ENCODE assay signal across 9 mouse cellular contexts in the genomic region with DNA sequence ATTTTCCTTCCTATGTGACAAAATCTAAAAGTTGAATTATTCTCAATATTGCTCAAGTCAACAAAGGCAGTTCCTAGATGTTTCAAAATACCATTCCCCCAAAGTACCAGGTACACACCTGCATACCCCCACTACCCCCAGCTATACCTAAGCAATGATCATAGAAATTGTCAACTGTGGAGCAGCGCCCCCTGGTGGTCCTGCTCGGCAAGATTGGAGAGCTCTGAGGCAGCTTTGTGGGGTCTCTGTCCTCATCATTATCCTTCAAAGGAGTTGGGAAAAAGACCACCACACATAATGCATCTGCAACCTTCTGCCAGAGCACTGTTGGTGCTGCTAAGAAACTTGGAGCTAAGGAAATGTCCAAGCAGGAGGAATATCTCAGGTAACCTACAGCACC. TPM values are rescaled to one million over a fixed set of nuclear protein-coding genes. Genes with fewer than 3 reads are reported as not detected.
DNase-seq lines count a peak whose midpoint lies in the region; ATAC-seq and TF ChIP-seq lines count a peak whose summit lies in the region.
"Had no signal": no experiment of that assay in that cellular context is flagged by ENCODE, and none has a peak within 500 bp of the region (broad histone marks: within the 10 kb centered on the region; RNA-seq: fewer than 3 reads in every experiment).

No protein-coding gene starts in this region.

- DNase-seq in heart, postnatal 0 days (ENCODE audit: low spot score): no peak
- DNase-seq in heart, embryonic 10.5 days (ENCODE audit: low spot score): no peak
- DNase-seq in 416B (ENCODE audit: low read depth): peak; percentile 15
- peak; percentile 63 for DNase-seq in MN1 (ENCODE audit: low spot score)
- DNase-seq in kidney, postnatal 14 days: peak; percentile 43
- DNase-seq in midbrain, postnatal 0 days (ENCODE audit: low spot score): no peak
- no peak for DNase-seq in yolk sac, embryonic 10.5 days (ENCODE audit: low spot score)

- H3K36me3 ChIP-seq in heart, postnatal 0 days (replicated peaks; ENCODE audit: control insufficient read depth, insufficient read depth, low read length): no peaks in the 10 kb centered on the region
- peaks cover 4% of the 10 kb centered on the region; the same call in 1 of the 2 replicates for H3K36me3 ChIP-seq in heart, embryonic 10.5 days
- H3K36me3 ChIP-seq in midbrain, postnatal 0 days (ENCODE audit: insufficient read depth, low read length): no peaks in the 10 kb centered on the region
- H3K36me3 ChIP-seq: limb, embryonic 12.5 days had no signal

- H3K9me3 ChIP-seq in heart, postnatal 0 days (replicated peaks; ENCODE audit: control insufficient read depth, low read length): no peaks in the 10 kb centered on the region
- no peaks in the 10 kb centered on the region for H3K9me3 ChIP-seq in heart, embryonic 10.5 days
- no peaks in the 10 kb centered on the region for H3K9me3 ChIP-seq in midbrain, postnatal 0 days (ENCODE audit: low read length)
- H3K9me3 ChIP-seq: limb, embryonic 12.5 days had no signal

- TF ChIP-seq EP300 in heart, postnatal 0 days (IDR thresholded peaks at IDR 0.05; ENCODE audit: low read depth): no peak

- no peak overlapping the region for H3K9ac ChIP-seq in heart, postnatal 0 days (replicated peaks; ENCODE audit: low read depth, low read length)
- H3K9ac ChIP-seq in midbrain, postnatal 0 days (replicated peaks; ENCODE audit: low read length, poor library complexity, severe bottlenecking): no peak overlapping the region
- H3K9ac ChIP-seq: limb, embryonic 12.5 days had no signal

- H3K4me3 ChIP-seq in heart, postnatal 0 days (ENCODE audit: low read depth, low read length): no peak overlapping the region
- no peak overlapping the region for H3K4me3 ChIP-seq in heart, embryonic 10.5 days
- no peak overlapping the region for H3K4me3 ChIP-seq in cortical plate, adult 2 months (ENCODE audit: insufficient read depth, low read length)
- H3K4me3 ChIP-seq in midbrain, postnatal 0 days (ENCODE audit: low read depth, low read length): no peak overlapping the region
- H3K4me3 ChIP-seq: limb, embryonic 12.5 days had no signal

- H3K27me3 ChIP-seq in heart, postnatal 0 days (ENCODE audit: control insufficient read depth, insufficient read depth, low read length): no peaks in the 10 kb centered on the region
- no peaks in the 10 kb centered on the region for H3K27me3 ChIP-seq in heart, embryonic 10.5 days (ENCODE audit: insufficient read depth, poor library complexity, severe bottlenecking)
- no peaks in the 10 kb centered on the region for H3K27me3 ChIP-seq in midbrain, postnatal 0 days (ENCODE audit: insufficient read depth, low read length)
- H3K27me3 ChIP-seq: limb, embryonic 12.5 days had no signal

- no peaks in the 10 kb centered on the region for H3K4me1 ChIP-seq in heart, postnatal 0 days (ENCODE audit: control insufficient read depth, insufficient read depth)
- peaks cover 15% of the 10 kb centered on the region for H3K4me1 ChIP-seq in heart, embryonic 10.5 days
- no peaks in the 10 kb centered on the region for H3K4me1 ChIP-seq in cortical plate, adult 2 months (ENCODE audit: control insufficient read depth, insufficient read depth, low read length)
- no peaks in the 10 kb centered on the region for H3K4me1 ChIP-seq in midbrain, postnatal 0 days (ENCODE audit: insufficient read depth, low read length)

- peak; percentile 78 for TF ChIP-seq CTCF in heart, postnatal 0 days (IDR thresholded peaks at IDR 0.05; ENCODE audit: low read depth)
- peak; percentile 65 for TF ChIP-seq CTCF in cortical plate, adult 2 months (IDR thresholded peaks at IDR 0.05; ENCODE audit: extremely low read depth, insufficient read depth, low read length)
- peak; percentile 82 for TF ChIP-seq CTCF in midbrain, postnatal 0 days (IDR thresholded peaks at IDR 0.05)

- ATAC-seq in heart, postnatal 0 days (ENCODE audit: insufficient read depth, low read depth): no peak
- no peak for ATAC-seq in midbrain, postnatal 0 days (ENCODE audit: low FRiP score)

- no peak overlapping the region for H3K27ac ChIP-seq in heart, postnatal 0 days (ENCODE audit: low read depth)
- no peak overlapping the region for H3K27ac ChIP-seq in heart, embryonic 10.5 days
- no peak overlapping the region for H3K27ac ChIP-seq in cortical plate, adult 2 months (ENCODE audit: insufficient read depth, low read length)
- no peak overlapping the region for H3K27ac ChIP-seq in midbrain, postnatal 0 days (ENCODE audit: low read depth, low read length)
- H3K27ac ChIP-seq: limb, embryonic 12.5 days had no signal

- TF ChIP-seq POLR2A in cortical plate, adult 2 months (IDR thresholded peaks at IDR 0.05; ENCODE audit: extremely low read depth, insufficient read depth, low read length): no peak

- no peak overlapping the region for H3K4me2 ChIP-seq in heart, postnatal 0 days (ENCODE audit: low read depth, low read length)
- no peak overlapping the region for H3K4me2 ChIP-seq in midbrain, postnatal 0 days (ENCODE audit: low read depth, low read length, poor library complexity, severe bottlenecking)
- H3K4me2 ChIP-seq: limb, embryonic 12.5 days had no signal

- 2% methylated on average over 2 of the region's 2 CpGs for WGBS in heart, postnatal 0 days
- 3% methylated on average over 2 of the region's 2 CpGs for WGBS in heart, embryonic 10.5 days
- 3% methylated on average over 2 of the region's 2 CpGs for WGBS in midbrain, postnatal 0 days

RNA-seq across cellular contexts. Expression of a gene that starts 46.4 kb away (rescaled TPM):
- 0.08 and 0.15 TPM in 2 replicates for total RNA-seq in heart, postnatal 0 days (2014; rRNA removed; ENCODE audit: low replicate concordance)
- polyA plus RNA-seq in heart, postnatal 0 days (2015; fragmentation: Nextera tagmentation; extraction: Ambion mirVana): 0.11 and 0.12 TPM in 2 replicates
- 5.5 TPM in 2 replicates for polyA plus RNA-seq in heart, embryonic 10.5 days (2016; fragmentation: Nextera tagmentation; extraction: Ambion mirVana)
- polyA plus RNA-seq in cortical plate, adult 2 months (2012; rRNA removed): 0.48 and 0.49 TPM in 2 replicates
- 1.3 and 3.7 TPM in 2 replicates for total RNA-seq in midbrain, postnatal 0 days (2014; rRNA removed)
- polyA plus RNA-seq in midbrain, postnatal 0 days (2015; fragmentation: Nextera tagmentation; extraction: Ambion mirVana): 0.39 and 0.43 TPM in 2 replicates

RNA-seq across cellular contexts. Expression of a gene that starts 56.5 kb away (rescaled TPM):
- total RNA-seq in heart, postnatal 0 days (2014; rRNA removed; ENCODE audit: low replicate concordance): 32.2 and 50.4 TPM in 2 replicates
- 34.1 and 35.4 TPM in 2 replicates for polyA plus RNA-seq in heart, postnatal 0 days (2015; fragmentation: Nextera tagmentation; extraction: Ambion mirVana)
- polyA plus RNA-seq in heart, embryonic 10.5 days (2016; fragmentation: Nextera tagmentation; extraction: Ambion mirVana): 52.8 and 63.4 TPM in 2 replicates
- 38.3 and 40.1 TPM in 2 replicates for polyA plus RNA-seq in cortical plate, adult 2 months (2012; rRNA removed)
- 15.8 and 23.1 TPM in 2 replicates for total RNA-seq in midbrain, postnatal 0 days (2014; rRNA removed)
- polyA plus RNA-seq in midbrain, postnatal 0 days (2015; fragmentation: Nextera tagmentation; extraction: Ambion mirVana): 17.1 and 19.3 TPM in 2 replicates

Comparison
In these comparisons a context has a peak if more than half of its experiments do, and no peak if none do; other contexts are left out.
1. DNase-seq: peak in 416B (single experiment), MN1 (single experiment) and kidney, postnatal 14 days (single experiment); none in heart, postnatal 0 days (single experiment), heart, embryonic 10.5 days (single experiment), midbrain, postnatal 0 days (single experiment) and yolk sac, embryonic 10.5 days (single experiment).
2. Peak in every context shown above with its lines, with median percentiles within 50 percentile points of each other: CTCF ChIP-seq.